Mouse (Mus musculus) forebrain, embryonic 16.5 days (tissue): ENCODE results near the gene Fam8a1. TPM values are rescaled to one million over a fixed set of nuclear protein-coding genes. Genes with fewer than 3 reads are reported as not detected.

Experiments used
- ATAC-seq: fragments of 200-750 bp; cut with Nextera tagmentation; 2 replicates; pipeline ENCODE4 v1.8.0; 2017; ENCODE audit warnings: mild to moderate bottlenecking, moderate library complexity
- H3K27ac ChIP-seq: fragments of 300-500 bp; sonication (generic); 2 replicates; pipeline ENCODE4 v1.5.1; 2014; ENCODE audit warnings: low read length, control low read depth
- H3K27me3 ChIP-seq: fragments of 300-500 bp; sonication (generic); replicated peaks from 2 replicates; pipeline ENCODE4 v1.6.1; 2014; ENCODE audit warnings: low read length; ENCODE audit not compliant: control insufficient read depth, insufficient read depth
- H3K36me3 ChIP-seq: fragments of 300-500 bp; sonication (generic); 2 replicates; pipeline ENCODE4 v1.6.1; 2014; ENCODE audit not compliant: control insufficient read depth, insufficient read depth
- H3K4me1 ChIP-seq: fragments of 300-500 bp; sonication (generic); replicated peaks from 2 replicates; pipeline ENCODE4 v1.6.1; 2014; ENCODE audit warnings: low read length; ENCODE audit not compliant: control insufficient read depth, insufficient read depth
- H3K4me2 ChIP-seq: fragments of 300-500 bp; sonication (generic); 2 replicates; pipeline ENCODE4 v1.6.1; 2014; ENCODE audit warnings: mild to moderate bottlenecking, low read length, control low read depth
- H3K4me3 ChIP-seq: fragments of 300-500 bp; sonication (generic); replicated peaks from 2 replicates; pipeline ENCODE4 v1.5.1; 2014; ENCODE audit warnings: mild to moderate bottlenecking, low read length, control low read depth
- H3K9ac ChIP-seq: fragments of 300-500 bp; sonication (generic); replicated peaks from 2 replicates; pipeline ENCODE4 v1.6.1; 2014; ENCODE audit warnings: low read depth, low read length, control low read depth
- H3K9me3 ChIP-seq: fragments of 300-500 bp; sonication (generic); 2 replicates; pipeline ENCODE4 v1.6.1; 2016; ENCODE audit warnings: low read length; ENCODE audit not compliant: control insufficient read depth
- WGBS: fragments of 180-500 bp; shearing (Covaris S2); extraction: QIAGEN DNeasy Blood & Tissue Kit; methylation state at CpG from one replicate; pipeline ENCODE4 v1.1.7; 2014; 5-methylcytosine and 5-hydroxymethylcytosine counted together
- polyA plus RNA-seq: library from polyadenylated mRNA; unstranded; fragments of >200 nt; fragmentation: Nextera tagmentation; extraction: Ambion mirVana; gene quantifications from 2 replicates; pipeline ENCODE4 v1.2.1, GENCODE M21; 2015

Gene Fam8a1
- polyA plus RNA-seq, 1 experiment from 2014 or later = 20.1 TPM

DNA sequence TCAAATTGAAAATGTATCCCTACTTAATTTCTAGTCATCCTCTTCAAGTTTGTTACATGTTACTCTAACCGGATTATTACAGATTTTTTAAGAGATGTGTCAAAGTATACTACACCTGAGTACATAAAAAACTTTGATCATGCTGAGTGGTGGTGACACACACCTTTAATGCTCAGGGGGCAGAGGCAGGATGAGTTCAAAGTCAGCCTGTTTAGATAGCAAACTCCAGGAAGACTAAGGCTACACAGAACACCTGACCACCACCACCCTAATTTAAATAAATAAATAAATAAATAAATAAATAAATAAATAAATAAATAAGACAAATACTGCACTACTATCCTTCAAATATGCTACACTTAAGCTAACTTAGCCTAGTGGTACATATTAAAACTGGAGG, 26.6 kb downstream of the Fam8a1 start:
- 83% methylated on average over 1 of the region's 1 CpGs for WGBS
- no peak overlapping the region for H3K4me3 ChIP-seq
- no peaks in the 10 kb centered on the region for H3K9me3 ChIP-seq
- H3K9ac ChIP-seq = no peak overlapping the region
- H3K36me3 ChIP-seq = peaks cover 19% of the 10 kb centered on the region
- no peak overlapping the region for H3K27ac ChIP-seq
- H3K4me2 ChIP-seq = no peak overlapping the region
- no peaks in the 10 kb centered on the region for H3K27me3 ChIP-seq
- H3K4me1 ChIP-seq = no peaks in the 10 kb centered on the region
- ATAC-seq = no peak

- Histone ChIP-seq H3K36me3 (peaks cover 19% of the 10 kb centered on the region), H3K4me1 (no peaks in the 10 kb centered on the region), H3K27me3 (no peaks in the 10 kb centered on the region), H3K9me3 (no peaks in the 10 kb centered on the region), H3K4me3 (no peak overlapping the region), H3K9ac (no peak overlapping the region), H3K27ac (no peak overlapping the region), H3K4me2 (no peak overlapping the region)
- WGBS = 85% methylated on average over 2 of the region's 2 CpGs
- no peak for ATAC-seq
These were observed 27.5 kb downstream of the Fam8a1 start for GRCm38 (mm10) chr13:46696788-46697187.

DNA sequence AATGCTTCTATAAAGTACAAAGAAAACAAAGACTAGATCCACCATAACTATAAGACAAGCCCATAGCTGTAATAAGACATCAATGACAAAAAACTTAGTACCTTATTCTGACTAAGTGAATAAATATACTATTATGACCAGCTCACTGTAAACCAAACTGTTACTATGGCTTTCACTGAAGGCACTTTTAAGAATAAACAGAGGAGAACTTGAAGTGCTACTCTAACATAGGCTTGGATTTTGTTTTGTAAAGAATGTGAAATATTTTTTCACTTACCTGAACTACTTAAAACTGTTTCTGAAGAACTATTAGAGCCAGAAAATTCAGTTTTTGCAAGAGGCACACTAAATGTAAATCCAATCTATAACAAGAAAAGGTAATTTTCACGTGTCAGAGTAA, 30.1 kb downstream of the Fam8a1 start:
- H3K27me3 ChIP-seq = no peaks in the 10 kb centered on the region
- peaks cover 13% of the 10 kb centered on the region for H3K36me3 ChIP-seq
- H3K4me3 ChIP-seq = no peak overlapping the region
- H3K9me3 ChIP-seq = no peaks in the 10 kb centered on the region
- H3K4me1 ChIP-seq = no peaks in the 10 kb centered on the region
- H3K9ac ChIP-seq = no peak overlapping the region
- H3K4me2 ChIP-seq = no peak overlapping the region
- no peak overlapping the region for H3K27ac ChIP-seq
- no peak for ATAC-seq
- 92% methylated on average over 1 of the region's 1 CpGs for WGBS

DNA sequence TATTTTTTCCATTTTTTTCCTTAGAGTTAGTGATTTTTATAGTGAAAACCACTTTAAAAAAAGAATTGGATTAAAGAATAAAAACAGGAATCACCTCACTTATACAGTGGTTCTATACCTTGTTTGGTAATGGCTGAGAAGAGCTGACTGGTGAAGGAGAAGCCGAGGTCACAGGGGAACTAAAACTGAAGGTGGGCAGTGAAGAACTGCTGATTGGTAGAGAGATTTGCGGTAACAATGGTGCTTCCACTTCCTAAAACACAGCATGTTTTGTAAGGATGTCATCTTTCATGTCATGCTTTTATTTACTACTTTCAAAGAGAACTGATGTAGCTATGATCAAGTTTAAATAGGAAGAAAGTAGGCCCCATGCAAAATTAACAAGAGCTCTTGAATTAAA, 32.2 kb downstream of the Fam8a1 start:
- Histone ChIP-seq H3K4me3 (no peak overlapping the region), H3K36me3 (peaks cover 13% of the 10 kb centered on the region), H3K9ac (no peak overlapping the region), H3K4me2 (no peak overlapping the region), H3K4me1 (no peaks in the 10 kb centered on the region), H3K27me3 (no peaks in the 10 kb centered on the region), H3K27ac (no peak overlapping the region), H3K9me3 (no peaks in the 10 kb centered on the region)
- WGBS = 93% methylated on average over 2 of the region's 2 CpGs
- no peak for ATAC-seq

DNA sequence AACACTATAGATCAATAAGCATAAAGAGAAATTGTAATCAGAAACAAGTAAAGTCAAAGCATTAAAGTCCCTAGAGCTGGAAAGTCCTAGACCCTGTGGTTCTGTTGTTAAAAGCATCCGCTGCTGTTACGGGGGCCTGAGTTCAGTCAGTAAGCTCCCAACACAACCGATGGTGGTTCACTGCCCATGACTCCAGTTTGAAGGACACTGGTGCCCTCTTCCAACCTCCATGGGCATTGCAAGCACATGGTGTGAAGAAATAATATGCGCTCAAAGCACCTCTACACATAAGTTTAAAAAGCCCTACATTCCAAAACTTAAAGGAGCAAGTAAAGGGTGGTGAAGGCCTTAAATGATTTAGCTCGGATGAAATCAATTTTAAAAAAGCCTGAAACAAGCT, 33.8 kb downstream of the Fam8a1 start:
- no peak for ATAC-seq
- WGBS = 78% methylated on average over 5 of the region's 5 CpGs

DNA sequence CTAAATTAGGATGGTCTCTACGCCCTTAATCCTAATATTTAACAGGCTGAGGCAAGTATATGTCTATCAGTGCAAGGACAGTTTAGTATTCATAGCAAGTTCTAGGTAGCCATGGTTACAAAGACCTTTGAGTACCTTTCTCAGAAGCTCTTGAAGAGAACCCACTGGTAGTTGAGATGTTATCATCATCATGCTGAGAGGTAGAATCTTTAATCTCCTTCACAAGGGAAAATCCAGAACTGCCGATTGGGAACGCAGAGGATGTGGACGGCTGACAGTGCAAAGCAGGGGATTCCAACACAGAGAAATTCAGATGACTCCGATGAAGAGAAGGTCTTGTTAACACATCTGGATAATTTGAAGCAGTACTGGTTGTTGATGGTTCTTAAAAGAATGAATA, 44.2 kb downstream of the Fam8a1 start:
- H3K27me3 ChIP-seq = no peaks in the 10 kb centered on the region
- H3K9ac ChIP-seq = no peak overlapping the region
- H3K4me2 ChIP-seq = no peak overlapping the region
- no peaks in the 10 kb centered on the region for H3K9me3 ChIP-seq
- WGBS = 85% methylated on average over 5 of the region's 5 CpGs
- H3K36me3 ChIP-seq = peaks cover 25% of the 10 kb centered on the region
- no peaks in the 10 kb centered on the region for H3K4me1 ChIP-seq
- no peak for ATAC-seq
- H3K4me3 ChIP-seq = no peak overlapping the region
- no peak overlapping the region for H3K27ac ChIP-seq

More for the DNA sequence above, 33.8 kb downstream of the Fam8a1 start:
- no peak overlapping the region for H3K4me2 ChIP-seq
- H3K27me3 ChIP-seq = no peaks in the 10 kb centered on the region
- no peak overlapping the region for H3K27ac ChIP-seq
- H3K36me3 ChIP-seq = peaks cover 13% of the 10 kb centered on the region
- no peaks in the 10 kb centered on the region for H3K9me3 ChIP-seq
- no peak overlapping the region for H3K9ac ChIP-seq
- H3K4me3 ChIP-seq = no peak overlapping the region
- H3K4me1 ChIP-seq = no peaks in the 10 kb centered on the region

DNA sequence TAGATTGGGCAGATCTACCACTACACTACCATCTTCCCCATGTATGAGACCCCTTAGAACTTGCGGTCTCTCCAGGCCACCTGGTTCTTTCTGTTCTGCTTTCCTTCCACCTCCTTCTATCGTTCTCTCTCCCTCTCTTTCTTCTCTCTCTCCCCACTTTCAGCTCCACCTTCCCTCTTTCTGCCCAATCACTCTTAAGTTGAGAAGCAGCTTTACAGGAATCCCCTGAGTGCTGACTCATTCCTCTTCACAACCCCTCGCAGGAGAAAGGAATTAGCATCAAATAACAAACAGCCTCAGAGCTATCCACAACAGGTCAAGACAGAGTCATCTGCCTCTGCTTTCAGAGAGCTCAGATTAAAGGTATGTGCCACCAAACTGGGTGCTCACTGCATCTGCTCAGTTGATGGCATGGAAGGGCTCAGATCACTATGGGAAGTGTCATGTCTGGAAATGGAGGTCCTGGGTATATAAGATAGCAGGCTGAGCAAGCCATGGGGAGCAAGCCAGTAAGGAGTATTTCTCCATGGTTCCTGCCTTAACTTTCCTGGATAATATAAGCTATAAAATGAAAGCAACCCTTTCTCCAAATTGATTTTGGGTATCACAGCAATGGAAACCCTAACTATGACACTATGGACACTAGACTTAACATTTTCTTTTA, 46.8 kb downstream of the Fam8a1 start:
- Histone ChIP-seq H3K4me1 (0 out of 2 replicates have a peak, but pooled peaks cover 2% of the 10 kb centered on the region), H3K4me3 (no peak overlapping the region)

GRCm38 (mm10) chr13:46718893-46719400, 49.6 kb downstream of the Fam8a1 start:
- Histone ChIP-seq H3K27ac (no peak overlapping the region), H3K9ac (no peak overlapping the region), H3K36me3 (no peaks in the 10 kb centered on the region), H3K4me2 (no peak overlapping the region), H3K9me3 (no peaks in the 10 kb centered on the region), H3K27me3 (no peaks in the 10 kb centered on the region), H3K4me3 (no peak overlapping the region), H3K4me1 (0 out of 2 replicates have a peak, but pooled peaks cover 2% of the 10 kb centered on the region)
- ATAC-seq = no peak
- 70% methylated on average over 5 of the region's 5 CpGs for WGBS

More for the DNA sequence above, 46.8 kb downstream of the Fam8a1 start:
- Histone ChIP-seq H3K27ac (no peak overlapping the region), H3K27me3 (no peaks in the 10 kb centered on the region), H3K9me3 (no peaks in the 10 kb centered on the region), H3K36me3 (peaks cover 16% of the 10 kb centered on the region), H3K9ac (no peak overlapping the region), H3K4me2 (no peak overlapping the region)
- WGBS = 88% methylated on average over 3 of the region's 3 CpGs
- ATAC-seq = no peak

- Histone ChIP-seq H3K4me3 (no peak overlapping the region), H3K36me3 (no peaks in the 10 kb centered on the region), H3K27ac (no peak overlapping the region), H3K9ac (no peak overlapping the region), H3K9me3 (no peaks in the 10 kb centered on the region), H3K4me1 (peaks cover 17% of the 10 kb centered on the region), H3K4me2 (no peak overlapping the region), H3K27me3 (no peaks in the 10 kb centered on the region)
- no peak for ATAC-seq
These were observed 51.7 kb downstream of the Fam8a1 start for GRCm38 (mm10) chr13:46721009-46721408.

DNA sequence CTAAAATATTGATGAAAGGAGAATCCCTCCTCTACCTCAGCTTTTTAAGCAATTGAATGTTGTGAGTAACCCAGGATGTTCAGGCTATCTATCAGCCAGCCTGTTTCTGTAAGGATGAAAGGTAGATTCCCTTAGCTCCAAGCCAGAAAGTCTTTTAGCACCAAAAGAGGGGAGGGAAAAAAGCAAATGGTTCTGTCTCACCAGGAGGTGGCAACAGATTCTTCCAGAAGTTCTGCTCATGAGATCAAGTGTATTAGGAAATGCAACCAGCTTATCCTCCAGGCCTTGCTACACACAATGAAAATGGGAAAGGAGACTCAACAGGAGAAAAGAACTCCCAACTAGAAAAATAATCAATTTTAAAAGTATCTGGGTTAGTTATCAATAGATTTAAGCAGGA, 55.0 kb downstream of the Fam8a1 start:
- H3K4me2 ChIP-seq = no peak overlapping the region

More for the DNA sequence above, 55.0 kb downstream of the Fam8a1 start:
- ATAC-seq = no peak
- H3K4me3 ChIP-seq = no peak overlapping the region
- H3K27ac ChIP-seq = no peak overlapping the region
- no peaks in the 10 kb centered on the region for H3K36me3 ChIP-seq
- peaks cover 22% of the 10 kb centered on the region for H3K4me1 ChIP-seq
- no peaks in the 10 kb centered on the region for H3K9me3 ChIP-seq
- no peak overlapping the region for H3K9ac ChIP-seq
- H3K27me3 ChIP-seq = no peaks in the 10 kb centered on the region
